Mouse (Mus musculus): ENCODE data around the gene Ptprm.

DNA sequence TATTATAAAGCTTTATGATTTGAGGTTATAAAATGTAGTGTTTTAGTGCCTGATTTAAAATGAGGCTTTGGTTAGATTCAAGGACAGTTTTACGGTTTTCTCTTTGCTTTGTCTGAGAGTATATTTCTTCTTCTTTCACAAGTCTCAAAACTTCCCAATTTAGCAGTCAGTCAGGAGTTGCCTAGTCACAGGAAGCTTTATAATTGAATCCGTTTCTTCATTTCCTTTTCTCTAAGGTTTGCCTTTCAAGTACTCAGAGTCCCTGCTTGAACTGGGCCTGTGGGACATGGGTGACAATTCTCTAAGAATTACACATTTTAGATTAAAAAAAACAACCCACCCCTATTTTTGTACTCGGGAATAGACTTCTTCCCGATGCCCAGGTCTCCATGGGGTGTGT, 643.7 kb downstream of the Ptprm start:
- TF ChIP-seq CTCF (IDR thresholded peaks at IDR 0.05; ENCODE audit: control insufficient read depth, insufficient read depth, insufficient replicate concordance, low read depth, low read length) (no peak), POLR2A (IDR thresholded peaks at IDR 0.05; ENCODE audit: control insufficient read depth, low read depth, low read length) (no peak)
